Mouse (Mus musculus): ENCODE measurements around the gene Dop1b. TPM values are rescaled to one million over a fixed set of nuclear protein-coding genes. Genes with fewer than 3 reads are reported as not detected.

Dop1b gene
- total RNA-seq, 2 experiments from 2014 or later: 34.7 to 37.7 TPM

DNA sequence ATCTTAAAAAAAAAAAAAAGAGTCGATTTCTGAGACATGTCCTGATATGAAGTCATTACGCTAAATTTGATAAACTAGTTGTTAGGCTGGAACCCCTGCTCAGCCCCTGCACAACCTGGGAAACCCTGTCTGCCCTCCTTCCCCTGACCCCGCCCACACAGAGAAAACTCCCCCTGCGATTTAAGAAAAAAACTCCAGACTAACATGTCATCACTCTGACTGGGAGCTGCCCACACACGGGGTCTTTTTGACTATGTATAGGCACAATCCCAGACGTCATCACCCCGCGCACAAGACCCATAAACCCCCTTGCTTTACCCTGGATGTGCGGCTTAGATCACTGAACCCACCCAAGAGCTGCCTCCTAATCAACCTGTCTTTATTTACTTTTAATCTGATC, 118.4 kb downstream of the Dop1b start:
- no peak for DNase-seq

- no peak for DNase-seq
Measured at GRCm38 (mm10) chr16:93830916-93831315, 119.2 kb downstream of the Dop1b start.

DNA sequence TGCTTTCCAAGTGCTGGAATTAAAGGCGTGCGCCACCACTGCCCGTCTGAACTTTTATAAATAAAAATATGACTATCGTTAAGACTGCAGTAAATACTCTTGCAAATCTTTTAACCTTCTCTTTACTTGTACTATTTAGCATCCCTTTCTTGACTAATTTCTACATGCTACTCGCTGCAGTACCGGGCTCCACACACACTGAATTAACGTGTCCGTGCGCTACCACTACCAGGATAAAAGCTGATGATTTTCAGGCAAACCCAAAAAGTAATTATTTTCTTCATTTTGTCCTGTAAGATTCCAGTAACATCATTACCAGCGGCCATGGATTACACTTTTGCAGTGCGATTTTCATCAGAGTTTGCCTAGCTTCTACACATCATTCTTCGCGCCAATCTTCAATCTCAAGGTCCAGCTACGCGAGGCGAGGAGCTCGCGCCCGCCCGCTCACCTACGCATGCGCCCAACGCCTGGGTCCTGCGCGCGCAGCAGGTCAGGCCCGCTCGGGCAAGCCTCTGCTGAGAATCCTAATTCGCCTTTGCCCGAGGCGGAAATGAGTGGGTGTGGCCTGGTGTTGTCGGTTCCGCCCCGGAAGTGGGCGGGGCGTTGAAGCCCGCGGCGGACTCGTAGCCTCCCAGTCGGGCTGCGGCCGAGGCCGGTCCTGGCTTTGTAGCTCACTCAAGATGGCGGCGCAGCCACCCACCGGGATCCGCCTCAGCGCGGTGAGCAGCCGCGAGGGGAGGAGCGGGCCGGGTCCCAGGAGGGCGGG, 120.1 kb downstream of the Dop1b start, which contains the start of gene Morc3:
TSS of gene Morc3 (plus strand) at position 495 of the 769 bp plus-strand sequence.
- DNase-seq: peak; percentile 100

- DNase-seq: no peak
Measured at GRCm38 (mm10) chr16:93832451-93833276, 121.0 kb downstream of the Dop1b start.

DNA sequence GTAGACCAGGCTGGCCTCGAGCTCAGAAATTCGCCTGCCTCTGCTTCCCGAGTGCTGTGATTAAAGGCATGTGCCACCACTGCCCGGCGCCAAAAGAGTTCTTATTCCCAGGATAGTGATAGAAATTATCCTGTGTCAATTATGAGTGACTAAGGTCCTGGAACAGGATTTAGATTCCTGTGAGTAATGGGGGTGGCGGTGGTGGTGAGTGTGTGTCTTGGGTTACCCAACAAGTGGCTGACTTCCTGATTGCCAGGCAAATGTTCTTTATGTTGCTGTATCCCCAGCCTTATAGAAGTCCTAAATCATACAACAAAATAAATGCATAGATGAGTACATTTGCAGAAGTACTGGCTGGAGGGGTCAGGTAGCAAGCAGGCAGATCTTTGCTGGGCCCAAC, 121.8 kb downstream of the Dop1b start:
- DNase-seq: no peak

GRCm38 (mm10) chr16:93834076-93834475, 122.4 kb downstream of the Dop1b start:
- no peak for DNase-seq

DNA sequence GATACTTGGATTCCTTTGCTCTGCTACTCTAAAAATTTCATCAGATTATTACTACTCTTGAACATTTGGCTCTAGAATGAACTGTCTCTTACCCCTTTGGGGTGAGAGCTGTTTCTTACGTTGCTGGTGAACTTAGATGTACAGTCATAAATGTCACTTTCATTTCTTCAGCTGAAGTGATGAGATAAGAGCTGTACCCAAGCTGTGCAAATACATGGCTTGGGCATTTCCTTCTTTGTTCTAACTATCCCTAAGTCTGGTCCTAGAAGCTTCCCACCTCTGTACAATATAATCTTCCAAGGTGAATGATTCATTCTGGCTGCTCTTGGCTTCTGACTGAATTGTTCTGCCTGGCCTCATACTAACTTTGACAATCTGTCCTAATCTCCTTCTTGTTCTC, 127.3 kb downstream of the Dop1b start:
- no peak for DNase-seq

- DNase-seq: no peak
Measured at GRCm38 (mm10) chr16:93850527-93850926, 138.8 kb downstream of the Dop1b start.

- DNase-seq: no peak
Measured at GRCm38 (mm10) chr16:93859967-93860366, 148.3 kb downstream of the Dop1b start.

Other genes with a start within 250 kb of the Dop1b start
- gene Setd4, start 107.8 kb upstream of the Dop1b start, total RNA-seq (2021): 1 to 10 TPM; 1.7 to 3.2 TPM
- 10 to 100 TPM; 20.4 to 22.7 TPM for gene Cbr1, start 106.1 kb upstream of the Dop1b start, total RNA-seq (2021)
- 1 to 10 TPM; 1.3 to 1.8 TPM for gene Gm5678, start 83.8 kb upstream of the Dop1b start, total RNA-seq (2021)
- 1 to 10 TPM; 3.5 to 6.3 TPM for gene Cbr3, start 28.7 kb upstream of the Dop1b start, total RNA-seq (2021)
- 10 to 100 TPM; 24.5 to 32.8 TPM for gene Morc3, start 120.2 kb downstream of the Dop1b start, total RNA-seq (2021)
- gene Chaf1b, start 172.0 kb downstream of the Dop1b start, total RNA-seq (2021): 1 to 10 TPM; 4.6 to 6.8 TPM

Measured in gastrocnemius, postnatal 10 days (tissue).